Mouse (Mus musculus) central nervous system, embryonic 18 days (tissue): ENCODE results near the gene Cap2. TPM values are rescaled to one million over a fixed set of nuclear protein-coding genes. Genes with fewer than 3 reads are reported as not detected.

Experiments used
- polyA plus RNA-seq: library from polyadenylated mRNA; depleted of rRNA; stranded (reverse); fragments of >200 nt; gene quantifications from 2 replicates; pipeline ENCODE4 v1.2.3, GENCODE M21; 2012; rRNA removed

The Cap2 gene
- 21.7 and 22.6 TPM in 2 replicates for polyA plus RNA-seq

GRCm38 (mm10) chr13:46501800-46502389, at the start of gene Cap2:
Gene Cap2, plus strand, starts transcription at chr13:46501848.

GRCm38 (mm10) chr13:46669048-46669619, 167.5 kb downstream of the Cap2 start, which contains the start of gene Fam8a1:
Gene Fam8a1, plus strand, starts transcription at chr13:46669522.

Other genes with a start within 250 kb of the Cap2 start
- gene Stmnd1, start 228.1 kb upstream of the Cap2 start, polyA plus RNA-seq: 0.05 and 0.16 TPM in 2 replicates
- gene Rbm24, start 83.4 kb upstream of the Cap2 start, polyA plus RNA-seq: 15.6 and 18.2 TPM in 2 replicates
- 63.9 and 64.4 TPM in 2 replicates for gene Fam8a1, start 167.7 kb downstream of the Cap2 start, polyA plus RNA-seq
- 53.5 and 54.0 TPM in 2 replicates for gene Nup153, start 226.1 kb downstream of the Cap2 start, polyA plus RNA-seq